Mouse (Mus musculus) heart, embryonic 12.5 days (tissue): ENCODE data around the gene Ghrh. TPM values are rescaled to one million over a fixed set of nuclear protein-coding genes. Genes with fewer than 3 reads are reported as not detected.
A peak's percentile ranks its signal among the peaks of the same experiment; 100 is the strongest.

Experiments
- ATAC-seq: fragments of 200-750 bp; cut with Nextera tagmentation; 2 replicates; pipeline ENCODE4 v1.8.0; 2017; ENCODE audit warnings: moderate TSS enrichment, moderate library complexity; ENCODE audit not compliant: insufficient number of reproducible peaks, low FRiP score
- H3K27ac ChIP-seq: fragments of 300-500 bp; sonication (generic); 2 replicates; pipeline ENCODE4 v1.5.1; 2016; ENCODE audit warnings: mild to moderate bottlenecking, moderate library complexity; ENCODE audit not compliant: poor library complexity, severe bottlenecking
- H3K27me3 ChIP-seq: fragments of 300-500 bp; sonication (generic); replicated peaks from 2 replicates; pipeline ENCODE4 v1.6.1; 2016; ENCODE audit warnings: mild to moderate bottlenecking, moderate library complexity
- H3K36me3 ChIP-seq: fragments of 300-500 bp; sonication (generic); 2 replicates; pipeline ENCODE4 v1.6.1; 2016; ENCODE audit warnings: mild to moderate bottlenecking, moderate library complexity
- H3K4me1 ChIP-seq: fragments of 300-500 bp; sonication (generic); replicated peaks from 2 replicates; pipeline ENCODE4 v1.6.1; 2016; ENCODE audit warnings: mild to moderate bottlenecking
- H3K4me2 ChIP-seq: fragments of 300-500 bp; sonication (generic); 2 replicates; pipeline ENCODE4 v1.6.1; 2016; ENCODE audit warnings: mild to moderate bottlenecking, moderate library complexity
- H3K4me3 ChIP-seq: fragments of 300-500 bp; sonication (generic); 2 replicates; pipeline ENCODE4 v1.5.1; 2016; ENCODE audit warnings: mild to moderate bottlenecking
- H3K9ac ChIP-seq: fragments of 300-500 bp; sonication (generic); 2 replicates; pipeline ENCODE4 v1.6.1; 2016; ENCODE audit warnings: mild to moderate bottlenecking, moderate library complexity
- H3K9me3 ChIP-seq: fragments of 300-500 bp; sonication (generic); replicated peaks from 2 replicates; pipeline ENCODE4 v1.6.1; 2016; ENCODE audit warnings: mild to moderate bottlenecking, moderate library complexity
- WGBS: fragments of 180-500 bp; shearing (Covaris S2); methylation state at CpG from one replicate; pipeline ENCODE4 v1.1.7; 2016; 5-methylcytosine and 5-hydroxymethylcytosine counted together
- polyA plus RNA-seq: library from polyadenylated mRNA; unstranded; fragments of >200 nt; fragmentation: Nextera tagmentation; extraction: Ambion mirVana; gene quantifications from 2 replicates; pipeline ENCODE4 v1.2.1, GENCODE M21; 2016

Gene Ghrh
- polyA plus RNA-seq, 1 experiment from 2014 or later = not detected

DNA sequence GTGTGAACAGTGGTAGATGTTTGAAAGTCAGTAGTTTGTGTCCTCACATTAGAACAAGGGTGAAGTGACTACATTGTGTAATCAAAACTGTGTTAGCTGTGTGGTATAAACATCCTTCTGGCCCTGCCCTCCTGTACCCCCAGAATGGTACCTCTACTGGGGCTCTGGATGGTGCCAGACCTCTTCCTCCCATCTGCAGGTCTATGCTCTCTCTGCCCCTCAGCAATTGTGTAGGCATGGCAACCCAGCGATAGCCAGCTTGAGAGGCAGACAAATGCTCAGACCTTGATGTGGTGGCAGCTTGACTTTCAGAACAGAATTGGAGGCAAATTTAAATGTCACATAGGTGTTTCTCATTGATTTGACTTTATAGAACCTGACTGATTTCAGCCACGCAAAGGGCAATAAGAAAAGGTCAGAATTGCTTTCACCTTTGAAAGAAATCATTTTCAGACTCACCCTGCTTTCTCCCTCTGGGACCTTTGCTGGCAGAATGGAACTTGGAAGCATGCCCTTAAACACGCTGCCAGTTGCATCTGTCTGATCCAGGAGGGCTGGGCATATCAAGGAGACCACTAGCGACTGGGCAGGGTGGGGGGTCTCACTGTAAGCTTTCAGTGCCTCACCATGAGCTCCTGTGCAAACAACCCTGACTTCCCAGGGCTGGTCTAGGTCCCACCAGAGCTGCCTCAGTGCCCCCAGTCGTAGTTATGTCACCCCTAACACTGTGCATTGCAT, 25.1 kb downstream of the Ghrh start:
- Histone ChIP-seq H3K4me3 (no peak overlapping the region), H3K9me3 (no peaks in the 10 kb centered on the region), H3K27ac (no peak overlapping the region), H3K36me3 (peaks cover 91% of the 10 kb centered on the region), H3K27me3 (no peaks in the 10 kb centered on the region), H3K4me1 (no peaks in the 10 kb centered on the region), H3K9ac (no peak overlapping the region), H3K4me2 (no peak overlapping the region)
- ATAC-seq = no peak
- 91% methylated on average over 5 of the region's 5 CpGs for WGBS

DNA sequence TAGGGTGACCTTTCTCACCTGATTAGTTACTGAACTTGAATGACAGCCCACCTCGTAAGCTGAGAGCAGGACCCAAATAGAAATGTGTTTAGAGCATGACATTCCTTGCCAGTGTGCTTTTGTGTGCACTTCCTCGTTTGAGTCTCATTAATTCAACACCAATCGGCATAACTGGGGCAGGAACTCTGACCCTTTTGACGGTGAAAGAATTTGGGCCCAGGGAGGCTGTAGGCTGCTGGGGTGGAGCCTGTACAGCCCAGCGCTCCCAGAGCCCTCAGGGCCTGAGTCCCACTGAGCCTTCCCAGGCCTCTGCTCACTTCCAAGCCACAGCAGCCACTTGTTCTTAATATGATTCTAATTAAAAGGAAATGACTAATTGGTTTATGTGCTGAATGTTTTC, 26.4 kb downstream of the Ghrh start:
- ATAC-seq = no peak
- Histone ChIP-seq H3K27me3 (no peaks in the 10 kb centered on the region), H3K4me2 (no peak overlapping the region), H3K36me3 (peaks cover 91% of the 10 kb centered on the region), H3K9me3 (no peaks in the 10 kb centered on the region), H3K9ac (no peak overlapping the region), H3K4me1 (no peaks in the 10 kb centered on the region), H3K4me3 (no peak overlapping the region), H3K27ac (no peak overlapping the region)
- 79% methylated on average over 5 of the region's 5 CpGs for WGBS

DNA sequence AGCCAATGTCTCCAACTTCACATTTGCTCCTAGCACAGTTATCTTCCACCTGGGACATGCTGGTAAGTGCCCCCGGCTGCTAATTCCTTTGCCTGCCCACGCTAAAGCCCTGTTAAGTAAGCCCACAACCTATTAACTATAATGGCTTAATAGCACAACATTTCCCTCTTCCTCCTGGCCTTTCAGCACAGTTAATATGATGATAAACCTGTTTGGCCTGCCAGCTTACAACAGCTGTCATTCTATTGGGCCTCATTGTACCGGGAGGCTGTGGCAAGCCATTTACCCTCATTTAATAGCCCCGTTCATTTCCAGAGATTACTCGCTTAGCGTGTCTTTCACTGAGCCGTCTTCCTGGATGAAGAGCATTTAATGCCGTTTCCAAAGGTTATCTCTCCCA, 27.2 kb downstream of the Ghrh start:
- peaks cover 91% of the 10 kb centered on the region for H3K36me3 ChIP-seq
- H3K27me3 ChIP-seq = no peaks in the 10 kb centered on the region
- no peak overlapping the region for H3K4me2 ChIP-seq
- H3K27ac ChIP-seq = no peak overlapping the region
- no peaks in the 10 kb centered on the region for H3K9me3 ChIP-seq
- H3K4me3 ChIP-seq = no peak overlapping the region
- H3K4me1 ChIP-seq = no peaks in the 10 kb centered on the region
- WGBS = 93% methylated on average over 8 of the region's 8 CpGs
- ATAC-seq = no peak
- no peak overlapping the region for H3K9ac ChIP-seq

DNA sequence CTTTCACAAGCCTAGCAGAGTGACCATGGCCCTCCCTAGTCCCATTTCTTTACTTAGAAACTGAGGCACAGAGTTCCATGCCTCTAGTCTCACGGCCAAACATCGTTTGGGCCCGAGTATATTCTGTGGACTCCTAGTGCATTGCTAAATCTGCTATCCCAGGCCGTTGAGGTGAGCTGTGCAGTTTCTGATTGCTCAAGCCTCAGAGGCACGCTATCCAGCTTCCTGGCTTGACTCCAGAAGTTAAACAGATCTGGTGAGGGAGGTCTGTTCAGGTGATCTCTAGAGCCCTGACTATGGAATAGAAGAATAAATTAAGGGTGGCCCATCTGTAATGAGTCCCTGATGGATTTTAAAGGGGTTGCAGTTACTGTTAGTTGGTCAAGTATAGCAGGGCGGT, 30.1 kb downstream of the Ghrh start:
- ATAC-seq = no peak
- Histone ChIP-seq H3K4me1 (no peaks in the 10 kb centered on the region), H3K27ac (no peak overlapping the region), H3K9ac (no peak overlapping the region), H3K4me3 (no peak overlapping the region), H3K27me3 (no peaks in the 10 kb centered on the region), H3K4me2 (no peak overlapping the region), H3K36me3 (peaks cover 92% of the 10 kb centered on the region), H3K9me3 (no peaks in the 10 kb centered on the region)
- WGBS = 84% methylated on average over 6 of the region's 6 CpGs

DNA sequence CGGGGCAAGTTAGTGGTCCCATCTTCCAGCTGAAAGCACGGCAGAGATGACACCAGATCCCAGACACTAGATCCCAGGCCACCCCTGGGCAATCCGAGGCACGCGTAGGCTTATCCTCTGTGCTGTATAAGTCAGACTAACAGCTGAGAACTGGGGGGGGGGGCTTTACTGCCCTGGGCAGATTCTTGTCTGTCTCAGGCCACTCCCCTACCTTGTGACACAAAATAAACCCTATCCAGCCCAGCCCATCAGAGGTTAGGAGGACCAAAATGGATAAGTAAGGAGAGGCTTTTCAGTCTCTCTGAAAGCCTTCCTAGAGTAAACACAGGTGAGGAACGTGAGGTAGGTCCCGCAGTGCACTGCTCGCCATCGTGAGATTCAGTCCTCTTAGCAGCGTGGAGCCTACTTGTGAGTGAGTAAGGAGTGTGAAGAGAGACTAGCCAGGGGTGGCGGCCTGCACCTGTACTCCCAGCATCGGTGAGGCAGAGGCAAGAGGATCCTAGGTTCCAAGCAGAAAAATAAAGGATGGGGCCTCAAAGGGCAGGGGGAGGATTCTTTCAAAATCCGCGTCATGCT, 30.9 kb downstream of the Ghrh start:
- Histone ChIP-seq H3K4me3 (no peak overlapping the region), H3K4me2 (no peak overlapping the region), H3K4me1 (0 out of 2 replicates have a peak, but pooled peaks cover 2% of the 10 kb centered on the region), H3K36me3 (peaks cover 92% of the 10 kb centered on the region), H3K9ac (no peak overlapping the region), H3K27me3 (no peaks in the 10 kb centered on the region), H3K9me3 (no peaks in the 10 kb centered on the region), H3K27ac (no peak overlapping the region)
- 91% methylated on average over 14 of the region's 14 CpGs for WGBS
- no peak for ATAC-seq

DNA sequence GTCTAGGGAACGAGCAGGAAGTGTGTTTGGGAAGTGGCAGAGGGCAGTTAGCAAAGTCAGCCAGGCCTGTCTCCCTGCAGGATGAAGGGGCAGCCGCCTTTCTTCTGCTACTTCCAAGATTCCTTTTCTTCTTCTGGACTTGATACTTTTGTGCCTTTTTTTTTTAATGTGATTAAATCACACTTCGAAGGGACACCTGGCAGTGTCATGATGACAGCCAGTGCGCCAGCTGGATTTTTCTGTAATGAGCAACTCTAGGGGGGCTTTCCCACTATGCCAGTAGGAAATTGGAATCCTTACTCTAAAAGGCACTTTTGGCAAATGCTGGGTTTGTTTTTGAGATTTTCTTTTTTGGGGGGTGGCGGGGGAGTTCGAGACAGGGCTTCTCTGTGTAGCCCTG, 31.8 kb downstream of the Ghrh start:
- Histone ChIP-seq H3K9ac (no peak overlapping the region), H3K9me3 (no peaks in the 10 kb centered on the region), H3K4me3 (no peak overlapping the region), H3K27ac (no peak overlapping the region), H3K4me2 (no peak overlapping the region), H3K4me1 (peaks cover 9% of the 10 kb centered on the region), H3K36me3 (peaks cover 92% of the 10 kb centered on the region), H3K27me3 (no peaks in the 10 kb centered on the region)
- 91% methylated on average over 6 of the region's 6 CpGs for WGBS
- no peak for ATAC-seq

DNA sequence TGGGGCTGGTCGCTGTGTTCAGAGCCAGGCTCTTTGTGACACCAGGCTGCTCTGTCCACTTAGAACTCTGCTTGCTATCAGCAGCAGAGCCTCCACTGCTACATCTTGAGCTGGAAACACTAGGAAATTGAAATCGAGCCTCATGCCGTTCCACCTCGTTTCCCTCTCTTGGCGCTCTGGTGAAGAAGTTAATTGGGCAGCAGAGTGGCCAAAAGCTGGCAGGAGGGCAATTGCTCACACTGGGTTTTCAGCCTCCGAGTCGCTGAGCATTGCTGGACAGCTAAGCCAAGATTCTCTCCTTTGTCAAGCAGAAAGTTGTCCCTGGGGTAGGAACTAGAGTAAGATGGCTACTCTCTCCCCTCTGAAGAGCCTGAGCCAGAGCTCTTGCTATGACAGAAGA, 33.0 kb downstream of the Ghrh start:
- Histone ChIP-seq H3K27ac (no peak overlapping the region), H3K9ac (no peak overlapping the region), H3K4me2 (no peak overlapping the region), H3K27me3 (no peaks in the 10 kb centered on the region), H3K36me3 (peaks cover 94% of the 10 kb centered on the region), H3K9me3 (no peaks in the 10 kb centered on the region), H3K4me1 (peaks cover 15% of the 10 kb centered on the region), H3K4me3 (no peak overlapping the region)
- ATAC-seq = no peak
- WGBS = 90% methylated on average over 7 of the region's 7 CpGs

DNA sequence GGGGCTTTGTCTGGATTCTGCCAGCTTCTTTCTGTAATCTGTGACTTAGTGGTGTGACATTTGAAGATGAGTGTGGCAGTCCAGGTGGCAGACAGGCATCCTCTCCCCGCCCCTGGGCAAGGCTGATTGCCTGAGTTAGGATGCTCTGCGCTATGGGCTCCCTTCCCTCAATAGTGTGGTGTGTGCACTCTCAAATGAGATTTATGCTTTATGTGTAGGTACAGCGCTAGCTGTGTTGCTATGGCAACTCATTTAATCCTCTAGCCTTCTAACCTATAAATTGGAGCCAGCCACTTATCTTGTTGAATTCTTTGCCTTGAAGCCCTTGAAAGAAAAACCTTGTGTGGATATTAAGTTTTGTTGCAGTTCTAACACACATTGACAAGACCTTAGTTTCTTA, 33.6 kb downstream of the Ghrh start:
- Histone ChIP-seq H3K27me3 (no peaks in the 10 kb centered on the region), H3K9me3 (no peaks in the 10 kb centered on the region), H3K36me3 (peaks cover 98% of the 10 kb centered on the region), H3K27ac (no peak overlapping the region), H3K4me1 (peaks cover 15% of the 10 kb centered on the region), H3K4me2 (no peak overlapping the region), H3K4me3 (no peak overlapping the region), H3K9ac (no peak overlapping the region)
- 94% methylated on average over 3 of the region's 3 CpGs for WGBS
- no peak for ATAC-seq

DNA sequence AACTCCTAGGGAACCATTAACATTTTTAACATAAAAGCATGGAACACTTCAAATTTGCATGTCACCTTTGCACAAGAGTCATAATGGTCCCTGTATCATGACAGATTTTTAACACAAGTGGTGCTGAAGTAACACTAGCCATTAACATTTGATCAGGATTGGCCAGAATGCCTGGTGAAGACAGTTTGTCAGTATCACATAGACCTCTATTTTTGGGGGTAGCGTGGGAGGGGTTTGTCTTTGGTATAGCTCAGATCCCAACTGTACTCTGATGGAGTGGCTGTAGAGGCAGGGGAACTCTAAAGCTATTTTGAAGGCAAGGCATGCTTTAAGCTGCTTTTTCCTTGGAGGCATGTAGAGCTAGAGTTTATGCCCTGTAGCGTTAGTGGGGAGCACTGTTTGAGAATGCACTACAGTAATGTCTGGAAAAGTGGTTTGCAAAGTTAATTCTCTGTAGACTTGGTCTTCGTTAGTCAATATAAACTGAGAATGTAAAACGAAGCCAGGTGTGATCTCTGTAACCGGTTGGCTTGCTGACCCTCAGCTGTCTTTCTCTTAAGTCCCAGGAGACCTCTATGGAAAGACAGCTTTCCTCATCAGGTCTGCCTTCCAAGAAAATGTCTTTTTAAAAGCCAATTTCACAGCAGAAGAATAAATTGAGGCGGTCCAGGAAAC, 36.2 kb downstream of the Ghrh start:
- Histone ChIP-seq H3K27ac (peak overlapping the region; percentile 34; the same call in 1 of the 2 replicates), H3K4me3 (no peak overlapping the region), H3K9me3 (no peaks in the 10 kb centered on the region), H3K4me1 (peaks cover 18% of the 10 kb centered on the region), H3K36me3 (peaks cover 87% of the 10 kb centered on the region), H3K9ac (no peak overlapping the region), H3K4me2 (no peak overlapping the region), H3K27me3 (no peaks in the 10 kb centered on the region)
- whole genome bisulfite sequencing = 83% methylated on average over 6 of the region's 6 CpGs
- no peak for ATAC-seq

DNA sequence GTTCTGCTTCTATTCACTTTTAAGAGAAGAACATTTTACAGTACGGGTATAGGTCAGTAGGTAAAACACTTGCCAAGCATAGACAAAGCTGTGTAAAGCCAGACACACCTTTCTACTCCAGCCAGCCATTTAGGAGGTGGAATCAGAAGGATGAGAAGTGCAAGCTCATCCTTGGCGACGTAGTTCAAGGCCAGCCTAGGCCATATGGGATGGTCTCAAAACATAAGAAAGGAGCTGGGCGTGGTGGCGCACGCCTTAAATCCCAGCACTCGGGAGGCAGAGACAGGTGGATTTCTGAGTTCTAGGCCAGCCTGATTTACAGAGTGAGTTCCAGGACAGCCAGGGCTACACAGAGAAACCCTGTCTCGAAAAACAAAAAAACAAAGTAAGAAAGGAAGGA, 37.7 kb downstream of the Ghrh start:
- Histone ChIP-seq H3K27ac (no peak overlapping the region), H3K9me3 (no peaks in the 10 kb centered on the region), H3K4me1 (peaks cover 18% of the 10 kb centered on the region), H3K4me2 (no peak overlapping the region), H3K9ac (no peak overlapping the region), H3K36me3 (peaks cover 84% of the 10 kb centered on the region), H3K4me3 (no peak overlapping the region), H3K27me3 (no peaks in the 10 kb centered on the region)
- no peak for ATAC-seq
- 95% methylated on average over 8 of the region's 8 CpGs for WGBS

DNA sequence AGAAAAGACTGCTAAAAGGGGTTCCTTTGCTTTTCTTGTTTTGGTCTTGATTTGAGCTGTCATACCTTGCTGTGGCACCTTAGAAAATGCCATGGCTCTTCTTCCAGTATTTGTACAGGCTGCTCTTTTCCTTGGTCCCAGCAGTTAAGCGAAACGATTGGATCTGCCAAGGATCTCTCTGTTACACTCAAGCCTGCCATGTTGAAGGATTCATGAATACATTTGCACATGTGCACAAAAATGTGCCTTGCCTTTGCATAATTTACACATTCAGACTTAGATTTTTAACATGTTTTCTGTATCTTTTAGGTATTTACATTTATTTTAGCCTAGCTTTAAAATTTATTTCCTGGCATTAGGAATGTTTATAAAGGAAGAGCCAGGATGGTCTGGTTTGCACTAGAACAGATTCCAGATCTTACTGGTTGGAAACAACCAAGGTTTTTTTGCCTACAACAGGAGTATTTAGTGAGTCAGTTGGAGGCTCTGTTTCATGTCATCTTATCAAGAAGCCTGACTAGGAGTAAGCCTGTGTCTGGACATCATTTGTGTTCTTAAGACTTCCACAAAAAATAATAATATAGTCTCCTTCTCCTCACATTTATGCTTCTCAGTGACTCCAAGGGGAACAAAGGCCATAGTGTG, 38.9 kb downstream of the Ghrh start:
- Histone ChIP-seq H3K4me1 (peaks cover 18% of the 10 kb centered on the region), H3K9me3 (no peaks in the 10 kb centered on the region), H3K4me2 (no peak overlapping the region), H3K27ac (0 out of 2 replicates have a peak overlapping the region, but pooled peaks have one; percentile 12), H3K27me3 (no peaks in the 10 kb centered on the region), H3K36me3 (peaks cover 84% of the 10 kb centered on the region), H3K9ac (no peak overlapping the region), H3K4me3 (no peak overlapping the region)
- WGBS = 86% methylated on average over 2 of the region's 2 CpGs
- no peak for ATAC-seq
